8 mouse cellular contexts compared by ENCODE assay signal in genomic region chr3:65990957-65991646, GRCm38 (mm10). TPM values are rescaled to one million over a fixed set of nuclear protein-coding genes. Genes with fewer than 3 reads are reported as not detected.
DNase-seq lines count a peak whose midpoint lies in the region; ATAC-seq and TF ChIP-seq lines count a peak whose summit lies in the region.
"Had no signal": no experiment of that assay in that cellular context is flagged by ENCODE, and none has a peak within 500 bp of the region (broad histone marks: within the 10 kb centered on the region; RNA-seq: fewer than 3 reads in every experiment).

No protein-coding gene starts in this region.

- no peak overlapping the region for H3K27ac ChIP-seq in limb, embryonic 13.5 days
- H3K27ac ChIP-seq in limb, embryonic 10.5 days: no peak overlapping the region
- H3K27ac ChIP-seq in hindbrain, postnatal 0 days: no peak overlapping the region
- H3K27ac ChIP-seq in liver, postnatal 0 days (ENCODE audit: low read depth): no peak overlapping the region
- H3K27ac ChIP-seq: macrophage had no signal

- no peak for TF ChIP-seq EP300 in liver, postnatal 0 days (IDR thresholded peaks at IDR 0.05; ENCODE audit: low read depth)

- 0 out of 2 replicates have a peak, but pooled peaks have one; percentile 24 for ATAC-seq in limb, embryonic 13.5 days (ENCODE audit: low FRiP score, low read depth)
- peak; percentile 64 for ATAC-seq in hindbrain, postnatal 0 days
- ATAC-seq in liver, postnatal 0 days: peak; percentile 48; the same call in 1 of the 2 replicates

- TF ChIP-seq CTCF in hindbrain, postnatal 0 days (IDR thresholded peaks at IDR 0.05; ENCODE audit: low read depth): peak; percentile 79
- TF ChIP-seq CTCF in liver, postnatal 0 days (IDR thresholded peaks at IDR 0.05; ENCODE audit: low read depth): peak; percentile 80

- 20% methylated on average over 3 of the region's 3 CpGs for WGBS in limb, embryonic 13.5 days
- 32% methylated on average over 3 of the region's 3 CpGs for whole genome bisulfite sequencing in limb, embryonic 10.5 days
- 14% methylated on average over 3 of the region's 3 CpGs for WGBS in hindbrain, postnatal 0 days
- 9% methylated on average over 3 of the region's 3 CpGs for WGBS in liver, postnatal 0 days (ENCODE audit: insufficient replicate concordance)

- H3K4me1 ChIP-seq in limb, embryonic 13.5 days: no peaks in the 10 kb centered on the region
- H3K4me1 ChIP-seq in limb, embryonic 10.5 days: no peaks in the 10 kb centered on the region
- H3K4me1 ChIP-seq in hindbrain, postnatal 0 days (ENCODE audit: insufficient read depth, low read length): no peaks in the 10 kb centered on the region
- H3K4me1 ChIP-seq in liver, postnatal 0 days (ENCODE audit: insufficient read depth): no peaks in the 10 kb centered on the region

- no peak overlapping the region for H3K9ac ChIP-seq in limb, embryonic 13.5 days
- H3K9ac ChIP-seq in hindbrain, postnatal 0 days (replicated peaks; ENCODE audit: low read length): no peak overlapping the region
- no peak overlapping the region for H3K9ac ChIP-seq in liver, postnatal 0 days (replicated peaks)

- H3K4me2 ChIP-seq in limb, embryonic 13.5 days (replicated peaks): no peak overlapping the region
- H3K4me2 ChIP-seq in hindbrain, postnatal 0 days (ENCODE audit: low read depth, low read length): no peak overlapping the region
- H3K4me2 ChIP-seq in liver, postnatal 0 days (ENCODE audit: low read depth, low read length): peak overlapping the region; percentile 34; the same call in 1 of the 2 replicates

- no peaks in the 10 kb centered on the region for H3K36me3 ChIP-seq in limb, embryonic 13.5 days
- H3K36me3 ChIP-seq in limb, embryonic 10.5 days: no peaks in the 10 kb centered on the region
- H3K36me3 ChIP-seq in hindbrain, postnatal 0 days (ENCODE audit: insufficient read depth, low read length): no peaks in the 10 kb centered on the region
- H3K36me3 ChIP-seq in liver, postnatal 0 days (replicated peaks; ENCODE audit: insufficient read depth, low read length): no peaks in the 10 kb centered on the region

- DNase-seq in limb, embryonic 10.5 days (ENCODE audit: low spot score): no peak
- peak; percentile 85 for DNase-seq in NIH3T3 (ENCODE audit: low read depth)
- DNase-seq in cerebellum, postnatal 10 days: peak; percentile 59 to 72
- DNase-seq in hindbrain, postnatal 0 days (ENCODE audit: low spot score): peak; percentile 80
- DNase-seq in liver, postnatal 0 days: no peak
- peak; percentile 69 for DNase-seq in retina, postnatal 1 day

- no peak overlapping the region for H3K4me3 ChIP-seq in limb, embryonic 13.5 days
- H3K4me3 ChIP-seq in limb, embryonic 10.5 days: no peak overlapping the region
- H3K4me3 ChIP-seq in hindbrain, postnatal 0 days (ENCODE audit: low read length): no peak overlapping the region
- H3K4me3 ChIP-seq in liver, postnatal 0 days (ENCODE audit: low read depth, low read length): peak overlapping the region; percentile 7; the same call in 1 of the 2 replicates

- no peaks in the 10 kb centered on the region for H3K27me3 ChIP-seq in limb, embryonic 13.5 days
- H3K27me3 ChIP-seq in limb, embryonic 10.5 days (ENCODE audit: low read depth, poor library complexity, severe bottlenecking): no peaks in the 10 kb centered on the region
- no peaks in the 10 kb centered on the region for H3K27me3 ChIP-seq in hindbrain, postnatal 0 days (ENCODE audit: insufficient read depth, low read length)
- no peaks in the 10 kb centered on the region for H3K27me3 ChIP-seq in liver, postnatal 0 days (ENCODE audit: insufficient read depth, low read length)

- H3K9me3 ChIP-seq in limb, embryonic 13.5 days: peaks cover 3% of the 10 kb centered on the region; the same call in 1 of the 2 replicates
- H3K9me3 ChIP-seq in limb, embryonic 10.5 days (replicated peaks): no peaks in the 10 kb centered on the region
- H3K9me3 ChIP-seq in hindbrain, postnatal 0 days (ENCODE audit: low read length): no peaks in the 10 kb centered on the region
- H3K9me3 ChIP-seq in liver, postnatal 0 days (ENCODE audit: low read length): no peaks in the 10 kb centered on the region

RNA-seq across cellular contexts. Expression of gene Ccnl1, which starts 33.1 kb away (rescaled TPM):
- polyA plus RNA-seq in limb, embryonic 13.5 days (2015; fragmentation: Nextera tagmentation; extraction: Ambion mirVana): 118 and 120 TPM in 2 replicates
- 93.2 and 115 TPM in 2 replicates for polyA plus RNA-seq in limb, embryonic 10.5 days (2016; fragmentation: Nextera tagmentation; extraction: Ambion mirVana)
- 32.9 and 34.8 TPM in 2 replicates for total RNA-seq in hindbrain, postnatal 0 days (2014; rRNA removed)
- 56.8 and 56.9 TPM in 2 replicates for polyA plus RNA-seq in hindbrain, postnatal 0 days (2015; fragmentation: Nextera tagmentation; extraction: Ambion mirVana)
- polyA plus RNA-seq in liver, postnatal 0 days (2015; fragmentation: Nextera tagmentation; extraction: Ambion mirVana): 33.1 and 38.1 TPM in 2 replicates

Comparison
In these comparisons a context has a peak if more than half of its experiments do, and no peak if none do; other contexts are left out.
1. DNase-seq: peak in NIH3T3 (single experiment), cerebellum, postnatal 10 days (2 of 2), hindbrain, postnatal 0 days (single experiment) and retina, postnatal 1 day (single experiment); none in limb, embryonic 10.5 days (single experiment) and liver, postnatal 0 days (single experiment).
2. Peak in every context shown above with its lines, with median percentiles within 50 percentile points of each other: ATAC-seq.